Mouse (Mus musculus) liver, embryonic 14.5 days (tissue): Measurements from ENCODE around the gene Calml3.
"Not testable (repeated sequence)": the region's sequence is repeated elsewhere in the genome, so short reads cannot be mapped to it uniquely, and the experiment has no call there.

Experiments
- CTCF ChIP-seq: IDR thresholded peaks from 2 replicates; pipeline ENCODE4 v1.5.1; 2016; ENCODE audit warnings: antibody characterized with exemption, low read depth, control low read depth
- EP300 ChIP-seq: IDR thresholded peaks from 2 replicates; pipeline ENCODE4 v1.6.1; 2016; ENCODE audit warnings: antibody characterized with exemption, low read depth

DNA sequence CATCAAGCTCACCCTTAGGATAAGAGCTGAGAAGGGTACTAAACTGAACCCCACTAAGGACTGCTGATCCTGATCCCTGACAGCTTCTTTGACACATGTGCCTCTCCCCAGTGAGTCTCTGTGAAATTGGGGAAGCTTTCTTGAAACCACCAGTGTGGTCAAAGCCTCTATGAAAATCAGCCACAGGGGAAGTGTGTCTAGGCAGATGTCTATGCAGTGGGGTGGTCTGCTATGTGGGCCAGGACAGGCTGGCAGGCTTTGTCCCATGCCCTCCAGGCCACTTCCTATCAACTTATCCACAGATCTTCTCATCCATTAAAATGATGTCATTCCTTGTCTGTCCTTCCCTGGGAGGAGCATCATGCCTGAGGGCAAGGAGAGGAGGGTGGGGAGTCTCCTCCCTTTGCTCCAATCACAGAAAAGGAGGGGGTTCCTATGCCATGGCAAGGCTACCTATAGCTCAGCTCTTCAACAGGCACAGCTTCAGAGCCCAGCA is 33.2 kb upstream of the Calml3 start, which contains the start of gene Calm4:
- TF ChIP-seq CTCF, EP300: not testable (repeated sequence)
